Mouse (Mus musculus): ENCODE measurements around the gene Ndufa9.

The Ndufa9 gene

GRCm38 (mm10) chr6:126848712-126849704, at the start of gene Ndufa9:
Gene Ndufa9, minus strand, starts transcription at chr6:126849136.
- peak; percentile 94 for DNase-seq (ENCODE audit: low spot score)

DNA sequence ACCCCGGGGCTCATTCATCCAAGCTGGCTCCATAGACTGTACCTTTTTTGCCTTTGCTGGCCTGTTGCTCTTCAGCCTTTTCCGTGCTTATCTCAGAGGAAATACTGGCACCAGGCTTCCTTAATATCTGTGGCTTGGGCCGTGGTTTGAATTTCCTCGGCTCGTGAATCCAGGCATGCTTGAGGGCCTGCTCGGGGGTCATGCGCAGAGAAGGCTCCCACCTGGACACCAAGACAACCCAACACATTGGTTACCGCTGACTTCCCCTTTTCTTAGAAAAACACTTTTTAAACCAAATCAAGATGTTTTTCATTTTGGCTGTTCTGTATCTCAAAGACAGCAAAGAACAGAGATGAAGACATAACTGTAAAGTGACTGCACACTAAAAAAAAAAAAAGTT, 28.2 kb upstream of the Ndufa9 start:
- no peak for DNase-seq (ENCODE audit: low spot score)

DNA sequence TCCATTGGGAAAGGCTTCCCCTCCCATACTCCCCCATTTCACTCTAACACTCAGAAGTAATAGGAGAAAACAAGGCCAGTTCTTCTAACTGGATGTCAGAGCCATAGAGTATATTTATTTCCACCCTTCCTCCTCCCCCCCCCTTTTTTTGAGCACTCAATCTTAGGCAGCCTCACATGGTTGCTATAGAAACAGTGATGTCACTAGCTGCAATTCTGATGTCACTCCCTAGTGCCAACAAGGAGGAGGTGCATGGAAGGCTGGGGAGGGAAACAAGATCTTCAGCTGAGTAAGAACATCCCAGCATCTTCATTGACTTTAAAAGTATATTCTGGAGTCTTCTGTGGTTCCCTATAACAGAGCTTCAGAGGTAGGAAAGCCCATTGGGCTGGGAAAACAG, 3.9 kb upstream of the Ndufa9 start, which contains the start of gene Akap3:
TSS of gene Akap3 (plus strand) at position 218 of the 400 bp plus-strand sequence.
- DNase-seq (ENCODE audit: low spot score): no peak

- DNase-seq (ENCODE audit: low spot score): no peak
These were observed 12.3 kb downstream of the Ndufa9 start for GRCm38 (mm10) chr6:126836628-126837027.

DNA sequence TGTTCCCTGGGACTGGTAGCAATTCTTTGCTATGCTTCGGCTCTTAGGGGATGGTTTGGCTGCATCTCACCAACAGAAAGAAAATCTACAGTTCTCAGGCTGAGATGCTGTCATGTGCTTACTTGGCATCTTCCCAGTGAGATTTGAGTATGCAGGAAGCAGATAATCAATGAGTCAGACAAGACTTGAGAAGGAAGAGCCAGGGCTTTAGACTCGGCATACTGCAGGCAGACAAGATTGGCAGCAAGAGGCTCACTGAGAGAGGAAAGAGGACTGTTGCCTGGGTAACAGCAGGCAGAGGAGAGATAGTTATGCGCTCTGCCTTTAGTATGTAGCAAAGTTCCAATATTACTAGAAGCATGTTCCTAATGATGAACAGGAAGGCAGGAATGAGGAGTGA, 25.8 kb downstream of the Ndufa9 start:
- no peak for DNase-seq (ENCODE audit: low spot score)

- no peak for DNase-seq (ENCODE audit: low spot score)
These were observed 32.6 kb downstream of the Ndufa9 start for GRCm38 (mm10) chr6:126816338-126816737.

GRCm38 (mm10) chr6:126815206-126815750, 33.7 kb downstream of the Ndufa9 start:
- DNase-seq (ENCODE audit: low spot score): no peak

DNA sequence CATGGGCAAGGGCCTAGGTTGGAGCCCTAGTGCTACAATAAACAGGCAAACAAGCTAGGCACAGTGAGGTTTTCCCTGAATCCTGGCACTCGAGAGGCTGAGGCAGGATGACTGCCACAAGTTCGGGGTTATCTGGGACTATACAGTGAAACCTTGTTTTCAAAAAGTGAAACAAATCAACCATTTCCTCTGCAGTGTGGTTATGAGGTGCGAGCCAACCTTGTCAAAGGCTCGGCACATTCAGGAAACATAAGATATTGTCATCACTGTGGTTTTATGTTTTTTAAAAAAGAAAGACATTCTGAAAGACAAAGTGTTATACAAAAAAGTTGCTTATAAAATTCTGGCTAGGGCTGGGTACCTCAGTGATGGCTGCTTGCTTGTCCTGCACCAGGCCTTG, 37.5 kb downstream of the Ndufa9 start:
- no peak for DNase-seq (ENCODE audit: low spot score)

DNA sequence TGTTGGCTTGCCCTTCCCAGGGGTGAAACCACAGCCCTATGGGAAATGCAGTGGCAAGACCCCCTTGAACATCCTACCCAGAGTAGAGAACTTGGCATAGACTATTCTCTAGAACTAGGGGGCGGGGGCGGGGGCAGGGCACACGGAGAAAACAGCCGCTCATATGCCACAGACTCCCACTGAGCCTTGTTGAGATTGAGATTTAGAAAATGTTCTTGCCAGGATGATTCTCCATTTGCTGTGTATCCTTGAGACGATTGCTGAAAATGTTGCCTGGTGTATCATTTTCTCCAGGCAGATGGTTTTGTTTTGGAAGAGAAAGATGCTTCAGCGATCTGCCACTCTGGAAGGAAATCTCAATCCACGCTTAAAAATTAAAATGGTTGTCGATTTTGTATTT, 40.4 kb downstream of the Ndufa9 start:
- DNase-seq (ENCODE audit: low spot score): no peak

- no peak for DNase-seq (ENCODE audit: low spot score)
These were observed 40.8 kb downstream of the Ndufa9 start for GRCm38 (mm10) chr6:126808134-126808533.

DNA sequence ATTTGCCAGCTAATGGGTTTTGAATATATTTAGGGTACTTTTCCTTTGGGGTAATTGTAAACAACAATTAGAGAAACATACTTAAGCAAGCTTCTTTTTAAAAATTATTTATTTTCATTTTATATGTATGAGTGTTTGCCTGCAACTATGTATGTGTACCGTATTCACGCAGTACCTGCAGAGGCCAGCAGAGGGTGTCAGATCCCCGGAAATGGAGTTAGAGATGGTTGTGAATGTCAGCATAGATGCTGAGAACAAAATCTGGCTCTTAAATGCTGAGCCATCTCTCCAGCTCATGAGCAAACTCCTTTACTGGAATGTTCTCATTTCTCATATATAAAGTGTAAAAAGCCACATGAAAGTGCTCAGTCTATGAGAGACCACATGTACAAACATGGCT, 42.2 kb downstream of the Ndufa9 start:
- peak; percentile 8 for DNase-seq (ENCODE audit: low spot score)

- no peak for DNase-seq (ENCODE audit: low spot score)
These were observed 46.0 kb downstream of the Ndufa9 start for GRCm38 (mm10) chr6:126802946-126803345.

GRCm38 (mm10) chr6:126794751-126795150, 54.2 kb downstream of the Ndufa9 start:
- DNase-seq (ENCODE audit: low spot score): no peak

- DNase-seq (ENCODE audit: low spot score): no peak
These were observed 55.2 kb downstream of the Ndufa9 start for GRCm38 (mm10) chr6:126793689-126794088.

GRCm38 (mm10) chr6:126791964-126792363, 57.0 kb downstream of the Ndufa9 start:
- peak; percentile 61 for DNase-seq (ENCODE audit: low spot score)

DNA sequence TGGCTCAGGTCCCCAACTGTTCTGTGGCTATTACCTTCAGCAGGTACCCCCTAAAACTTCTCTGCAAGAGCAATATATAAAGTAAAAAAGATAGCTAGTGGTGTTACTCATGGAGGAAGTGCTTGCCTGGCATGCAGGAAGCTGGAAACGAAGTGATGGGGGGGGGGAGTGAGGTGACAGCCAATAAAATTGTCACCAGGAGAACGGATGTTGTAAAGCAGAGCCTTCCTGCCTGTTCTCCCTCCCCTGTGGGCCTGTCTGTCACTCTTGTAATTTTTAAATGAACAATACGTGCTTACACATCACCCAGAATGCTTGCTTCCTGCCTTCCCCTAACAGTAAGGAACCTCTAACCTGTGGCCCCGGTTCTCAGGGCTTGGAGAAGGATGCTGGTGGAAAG, 57.4 kb downstream of the Ndufa9 start:
- DNase-seq (ENCODE audit: low spot score): no peak

DNA sequence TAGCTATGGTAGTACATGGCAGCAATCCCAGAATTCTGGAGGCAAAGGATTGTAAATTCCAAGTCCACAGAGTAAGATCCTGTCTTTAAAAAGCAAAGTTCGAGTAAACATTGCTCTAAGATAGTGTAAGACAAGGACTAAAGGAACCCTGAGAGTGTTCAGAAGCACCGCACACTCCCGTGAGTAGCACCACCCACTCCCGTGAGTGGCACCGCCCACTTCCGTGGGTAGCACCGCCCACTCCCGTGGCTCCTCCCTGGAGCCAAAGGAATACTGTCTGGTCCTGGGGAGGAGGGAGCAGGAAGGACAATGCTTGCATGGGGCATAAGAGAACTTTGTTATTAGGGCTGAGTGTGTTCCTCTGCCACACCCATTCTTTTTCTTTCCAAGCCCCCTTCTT, 60.1 kb downstream of the Ndufa9 start:
- no peak for DNase-seq (ENCODE audit: low spot score)

GRCm38 (mm10) chr6:126784206-126784605, 64.7 kb downstream of the Ndufa9 start:
- no peak for DNase-seq (ENCODE audit: low spot score)

GRCm38 (mm10) chr6:126783651-126784066, 65.3 kb downstream of the Ndufa9 start:
- no peak for DNase-seq (ENCODE audit: low spot score)

DNA sequence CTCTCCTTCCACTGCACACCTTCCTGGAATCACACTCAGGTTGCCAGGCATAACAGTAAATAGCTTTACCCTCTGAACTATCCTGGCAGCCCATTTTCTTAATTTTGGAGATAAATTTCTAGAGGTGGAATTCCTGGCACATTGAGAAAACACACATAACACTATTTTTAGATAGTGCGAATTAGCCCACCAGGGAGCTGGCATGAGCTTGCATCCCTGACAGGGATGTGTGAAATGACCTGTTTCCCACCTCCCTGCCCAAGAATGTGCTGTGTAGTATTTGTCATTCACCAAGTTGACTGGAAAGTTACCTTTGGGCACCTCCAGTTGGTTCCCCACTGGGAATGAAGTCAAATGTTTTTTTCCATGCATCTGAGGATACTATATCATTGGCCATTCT, 65.9 kb downstream of the Ndufa9 start:
- DNase-seq (ENCODE audit: low spot score): no peak

- DNase-seq (ENCODE audit: low spot score): peak; percentile 13
These were observed 71.0 kb downstream of the Ndufa9 start for GRCm38 (mm10) chr6:126777889-126778288.

DNA sequence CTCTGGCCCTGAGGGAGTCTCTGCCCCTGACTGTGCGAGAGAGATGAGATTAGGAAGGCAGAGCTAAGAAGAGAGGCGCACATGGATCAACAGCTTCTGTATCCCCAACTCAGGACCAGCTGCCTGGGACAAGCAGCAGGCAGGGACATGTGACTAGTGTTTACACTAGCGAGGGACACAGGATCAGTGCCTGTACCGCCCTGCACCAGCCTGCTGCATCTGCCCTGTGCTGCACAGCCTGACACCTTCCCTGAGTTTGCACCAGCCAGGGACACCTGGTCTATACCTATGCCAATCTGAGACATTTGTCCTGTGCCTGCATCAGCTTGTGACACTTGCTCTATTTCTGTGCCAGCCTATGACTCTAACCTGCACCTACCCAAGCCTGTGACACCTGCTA, 75.1 kb downstream of the Ndufa9 start:
- DNase-seq (ENCODE audit: low spot score): no peak

- no peak for DNase-seq (ENCODE audit: low spot score)
These were observed 76.6 kb downstream of the Ndufa9 start for GRCm38 (mm10) chr6:126772326-126772725.

All from retina, embryonic 14.5 days (tissue).